Mouse (Mus musculus): ENCODE measurements around the gene Gfpt1. TPM values are rescaled to one million over a fixed set of nuclear protein-coding genes. Genes with fewer than 3 reads are reported as not detected.

The Gfpt1 gene
- polyA plus RNA-seq, 1 experiment = 6.1 TPM

- no peak for DNase-seq (ENCODE audit: low read depth in 1 of 2, low spot score in 2 of 2)
- Histone ChIP-seq H3K36me3 (ENCODE audit: control insufficient read depth, insufficient read depth, low read length) (peaks cover 2% of the 10 kb centered on the region; the same call in 1 of the 2 replicates), H3K4me3 (ENCODE audit: extremely low read depth, insufficient read depth, insufficient read length) (no peak overlapping the region), H3K27ac (ENCODE audit: insufficient read depth, low read length) (no peak overlapping the region), H3K27me3 (ENCODE audit: control insufficient read depth, insufficient read depth, low read length) (no peaks in the 10 kb centered on the region), H3K4me1 (ENCODE audit: control insufficient read depth, insufficient read depth, insufficient read length) (peaks cover 4% of the 10 kb centered on the region; the same call in 1 of the 2 replicates)
- WGBS = 80% methylated on average over 2 of the region's 2 CpGs
- no peak for TF ChIP-seq POLR2A (IDR thresholded peaks at IDR 0.05; ENCODE audit: low read depth, low read length)
- TF ChIP-seq CTCF (IDR thresholded peaks at IDR 0.05; ENCODE audit: extremely low read depth, insufficient read depth, insufficient read length, insufficient replicate concordance) = no peak
These were observed 38.5 kb upstream of the Gfpt1 start for GRCm38 (mm10) chr6:87004099-87004498.

GRCm38 (mm10) chr6:87005577-87005976 is 37.1 kb upstream of the Gfpt1 start:
- no peak overlapping the region for H3K27ac ChIP-seq (ENCODE audit: insufficient read depth, low read length)
- no peak for TF ChIP-seq CTCF (IDR thresholded peaks at IDR 0.05; ENCODE audit: extremely low read depth, insufficient read depth, insufficient read length, insufficient replicate concordance)
- DNase-seq (ENCODE audit: low read depth in 1 of 2, low spot score in 2 of 2) = no peak

GRCm38 (mm10) chr6:87008887-87009286 is 33.8 kb upstream of the Gfpt1 start, which contains the start of gene Nfu1:
Gene Nfu1 (plus strand): TSS chr6:87009236.
- DNase-seq (ENCODE audit: low read depth in 1 of 2, low spot score in 2 of 2) = no peak
- Histone ChIP-seq H3K4me3 (ENCODE audit: extremely low read depth, insufficient read depth, insufficient read length) (peak within 1 kb of the TSS; percentile 98), H3K36me3 (ENCODE audit: control insufficient read depth, insufficient read depth, low read length) (peaks cover 3% of the 10 kb centered on the region; the same call in 1 of the 2 replicates), H3K27ac (ENCODE audit: insufficient read depth, low read length) (peak within 1 kb of the TSS; percentile 96), H3K4me1 (ENCODE audit: control insufficient read depth, insufficient read depth, insufficient read length) (no peaks in the 10 kb centered on the region; the same call in 1 of the 2 replicates), H3K27me3 (ENCODE audit: control insufficient read depth, insufficient read depth, low read length) (no peaks in the 10 kb centered on the region)
- TF ChIP-seq CTCF (IDR thresholded peaks at IDR 0.05; ENCODE audit: extremely low read depth, insufficient read depth, insufficient read length, insufficient replicate concordance) (no peak), POLR2A (IDR thresholded peaks at IDR 0.05; ENCODE audit: low read depth, low read length) (no peak)
- 28% methylated on average over 6 of the region's 6 CpGs for WGBS

More at GRCm38 (mm10) chr6:87005577-87005976, 37.1 kb upstream of the Gfpt1 start:
- H3K4me1 ChIP-seq (ENCODE audit: control insufficient read depth, insufficient read depth, insufficient read length) = peaks cover 4% of the 10 kb centered on the region; the same call in 1 of the 2 replicates
- no peaks in the 10 kb centered on the region for H3K27me3 ChIP-seq (ENCODE audit: control insufficient read depth, insufficient read depth, low read length)
- H3K4me3 ChIP-seq (ENCODE audit: extremely low read depth, insufficient read depth, insufficient read length) = no peak overlapping the region
- no peaks in the 10 kb centered on the region for H3K36me3 ChIP-seq (ENCODE audit: control insufficient read depth, insufficient read depth, low read length)

GRCm38 (mm10) chr6:87009692-87010328 is 32.8 kb upstream of the Gfpt1 start:
- WGBS = under 1% methylated on average over 36 of the region's 36 CpGs
- peaks cover 6% of the 10 kb centered on the region for H3K36me3 ChIP-seq (ENCODE audit: control insufficient read depth, insufficient read depth, low read length)
- TF ChIP-seq POLR2A (IDR thresholded peaks at IDR 0.05; ENCODE audit: low read depth, low read length) (peak; percentile 82), CTCF (IDR thresholded peaks at IDR 0.05; ENCODE audit: extremely low read depth, insufficient read depth, insufficient read length, insufficient replicate concordance) (no peak)
- peak; percentile 84 to 95 for DNase-seq (ENCODE audit: low read depth in 1 of 2, low spot score in 2 of 2)
- H3K27me3 ChIP-seq (ENCODE audit: control insufficient read depth, insufficient read depth, low read length) = no peaks in the 10 kb centered on the region
- H3K4me3 ChIP-seq (ENCODE audit: extremely low read depth, insufficient read depth, insufficient read length) = peak overlapping the region; percentile 98
- H3K4me1 ChIP-seq (ENCODE audit: control insufficient read depth, insufficient read depth, insufficient read length) = no peaks in the 10 kb centered on the region; the same call in 1 of the 2 replicates
- peak overlapping the region; percentile 96 for H3K27ac ChIP-seq (ENCODE audit: insufficient read depth, low read length)

- H3K27ac ChIP-seq (ENCODE audit: insufficient read depth, low read length) = no peak overlapping the region
- DNase-seq (ENCODE audit: low read depth in 1 of 2, low spot score in 2 of 2) = peak; percentile 18 to 26
- H3K4me1 ChIP-seq (ENCODE audit: control insufficient read depth, insufficient read depth, insufficient read length) = no peaks in the 10 kb centered on the region
- TF ChIP-seq POLR2A (IDR thresholded peaks at IDR 0.05; ENCODE audit: low read depth, low read length) (no peak), CTCF (IDR thresholded peaks at IDR 0.05; ENCODE audit: extremely low read depth, insufficient read depth, insufficient read length, insufficient replicate concordance) (no peak)
- WGBS = 69% methylated on average over 4 of the region's 4 CpGs
- H3K27me3 ChIP-seq (ENCODE audit: control insufficient read depth, insufficient read depth, low read length) = no peaks in the 10 kb centered on the region
- H3K4me3 ChIP-seq (ENCODE audit: extremely low read depth, insufficient read depth, insufficient read length) = no peak overlapping the region
- peaks cover 49% of the 10 kb centered on the region for H3K36me3 ChIP-seq (ENCODE audit: control insufficient read depth, insufficient read depth, low read length)
These were observed 25.7 kb upstream of the Gfpt1 start for GRCm38 (mm10) chr6:87016916-87017315.

- Histone ChIP-seq H3K27ac (ENCODE audit: insufficient read depth, low read length) (no peak overlapping the region), H3K36me3 (ENCODE audit: control insufficient read depth, insufficient read depth, low read length) (peaks cover 54% of the 10 kb centered on the region), H3K4me3 (ENCODE audit: extremely low read depth, insufficient read depth, insufficient read length) (no peak overlapping the region), H3K27me3 (ENCODE audit: control insufficient read depth, insufficient read depth, low read length) (no peaks in the 10 kb centered on the region), H3K4me1 (ENCODE audit: control insufficient read depth, insufficient read depth, insufficient read length) (no peaks in the 10 kb centered on the region)
- no peak for TF ChIP-seq POLR2A (IDR thresholded peaks at IDR 0.05; ENCODE audit: low read depth, low read length)
- TF ChIP-seq CTCF (IDR thresholded peaks at IDR 0.05; ENCODE audit: extremely low read depth, insufficient read depth, insufficient read length, insufficient replicate concordance) = no peak
- no peak for DNase-seq (ENCODE audit: low read depth in 1 of 2, low spot score in 2 of 2)
- 88% methylated on average over 8 of the region's 8 CpGs for WGBS
These were observed 23.8 kb upstream of the Gfpt1 start for GRCm38 (mm10) chr6:87018874-87019273.

GRCm38 (mm10) chr6:87021791-87022190 is 20.9 kb upstream of the Gfpt1 start:
- peaks cover 56% of the 10 kb centered on the region for H3K36me3 ChIP-seq (ENCODE audit: control insufficient read depth, insufficient read depth, low read length)
- no peaks in the 10 kb centered on the region for H3K4me1 ChIP-seq (ENCODE audit: control insufficient read depth, insufficient read depth, insufficient read length)
- no peaks in the 10 kb centered on the region for H3K27me3 ChIP-seq (ENCODE audit: control insufficient read depth, insufficient read depth, low read length)
- 97% methylated on average over 12 of the region's 12 CpGs for WGBS
- DNase-seq (ENCODE audit: low read depth in 1 of 2, low spot score in 2 of 2) = no peak
- H3K27ac ChIP-seq (ENCODE audit: insufficient read depth, low read length) = no peak overlapping the region
- H3K4me3 ChIP-seq (ENCODE audit: extremely low read depth, insufficient read depth, insufficient read length) = no peak overlapping the region
- TF ChIP-seq POLR2A (IDR thresholded peaks at IDR 0.05; ENCODE audit: low read depth, low read length) (no peak), CTCF (IDR thresholded peaks at IDR 0.05; ENCODE audit: extremely low read depth, insufficient read depth, insufficient read length, insufficient replicate concordance) (no peak)

Measured in spleen, adult 2 months (tissue).